Mouse (Mus musculus) midbrain, embryonic 16.5 days (tissue): ENCODE data around the gene Gigyf2. TPM values are rescaled to one million over a fixed set of nuclear protein-coding genes. Genes with fewer than 3 reads are reported as not detected.

Experiments used
- ATAC-seq: fragments of 200-750 bp; cut with Nextera tagmentation; 2 replicates; pipeline ENCODE4 v1.8.0; 2017; ENCODE audit warnings: moderate TSS enrichment
- H3K27ac ChIP-seq: fragments of 300-500 bp; sonication (generic); 2 replicates; pipeline ENCODE4 v1.5.1; 2014; ENCODE audit warnings: mild to moderate bottlenecking, low read length, mixed read lengths
- H3K27me3 ChIP-seq: fragments of 300-500 bp; sonication (generic); 2 replicates; pipeline ENCODE4 v1.6.1; 2014; ENCODE audit warnings: low read depth, low read length, mixed read lengths; ENCODE audit not compliant: control insufficient read depth, insufficient read depth
- H3K36me3 ChIP-seq: fragments of 300-500 bp; sonication (generic); 2 replicates; pipeline ENCODE4 v1.6.1; 2014; ENCODE audit warnings: mild to moderate bottlenecking, low read length, moderate library complexity, mixed read lengths; ENCODE audit not compliant: control insufficient read depth, insufficient read depth
- H3K4me1 ChIP-seq: fragments of 300-500 bp; sonication (generic); 2 replicates; pipeline ENCODE4 v1.6.1; 2014; ENCODE audit warnings: mild to moderate bottlenecking, low read length, mixed read lengths; ENCODE audit not compliant: control insufficient read depth, insufficient read depth
- H3K4me2 ChIP-seq: fragments of 300-500 bp; sonication (generic); 2 replicates; pipeline ENCODE4 v1.6.1; 2014; ENCODE audit warnings: mild to moderate bottlenecking, low read length, mixed read lengths
- H3K4me3 ChIP-seq: fragments of 300-500 bp; sonication (generic); 2 replicates; pipeline ENCODE4 v1.5.1; 2014; ENCODE audit warnings: low read depth, mild to moderate bottlenecking, low read length, moderate library complexity, mixed read lengths
- H3K9ac ChIP-seq: fragments of 300-500 bp; sonication (generic); 2 replicates; pipeline ENCODE4 v1.6.1; 2014; ENCODE audit warnings: low read depth, low read length, mixed read lengths
- H3K9me3 ChIP-seq: fragments of 300-500 bp; sonication (generic); replicated peaks from 2 replicates; pipeline ENCODE4 v1.6.1; 2014; ENCODE audit warnings: mild to moderate bottlenecking, low read length, mixed read lengths; ENCODE audit not compliant: control insufficient read depth, poor library complexity, severe bottlenecking
- WGBS: fragments of 180-500 bp; shearing (Covaris S2); extraction: QIAGEN DNeasy Blood & Tissue Kit; methylation state at CpG from one replicate; pipeline ENCODE4 v1.1.7; 2014; 5-methylcytosine and 5-hydroxymethylcytosine counted together
- polyA plus RNA-seq: library from polyadenylated mRNA; unstranded; fragments of >200 nt; fragmentation: Nextera tagmentation; extraction: Ambion mirVana; gene quantifications from 2 replicates; pipeline ENCODE4 v1.2.1, GENCODE M21; 2015

Gene Gigyf2
- polyA plus RNA-seq, 1 experiment from 2014 or later = 66.4 TPM

GRCm38 (mm10) chr1:87294063-87294710 is 32.6 kb upstream of the Gigyf2 start:
- Histone ChIP-seq H3K36me3 (no peaks in the 10 kb centered on the region), H3K4me3 (no peak overlapping the region), H3K9me3 (no peaks in the 10 kb centered on the region), H3K9ac (no peak overlapping the region), H3K4me2 (no peak overlapping the region), H3K4me1 (no peaks in the 10 kb centered on the region), H3K27me3 (no peaks in the 10 kb centered on the region; the same call in 1 of the 2 replicates), H3K27ac (no peak overlapping the region)
- WGBS = 87% methylated on average over 4 of the region's 4 CpGs
- ATAC-seq = no peak

GRCm38 (mm10) chr1:87294951-87295350 is 31.8 kb upstream of the Gigyf2 start:
- ATAC-seq = no peak
- 75% methylated on average over 4 of the region's 4 CpGs for WGBS
- H3K4me2 ChIP-seq = no peak overlapping the region

GRCm38 (mm10) chr1:87297346-87297925 is 29.4 kb upstream of the Gigyf2 start:
- no peaks in the 10 kb centered on the region for H3K4me1 ChIP-seq
- no peak overlapping the region for H3K27ac ChIP-seq
- H3K9ac ChIP-seq = no peak overlapping the region
- no peaks in the 10 kb centered on the region for H3K36me3 ChIP-seq
- H3K27me3 ChIP-seq = no peaks in the 10 kb centered on the region; the same call in 1 of the 2 replicates
- H3K4me3 ChIP-seq = no peak overlapping the region
- ATAC-seq = no peak
- H3K9me3 ChIP-seq = no peaks in the 10 kb centered on the region
- WGBS = 91% methylated on average over 10 of the region's 10 CpGs
- no peak overlapping the region for H3K4me2 ChIP-seq

More at GRCm38 (mm10) chr1:87294951-87295350, 31.8 kb upstream of the Gigyf2 start:
- Histone ChIP-seq H3K9me3 (no peaks in the 10 kb centered on the region), H3K4me1 (no peaks in the 10 kb centered on the region), H3K27me3 (no peaks in the 10 kb centered on the region; the same call in 1 of the 2 replicates), H3K27ac (no peak overlapping the region), H3K4me3 (no peak overlapping the region), H3K9ac (no peak overlapping the region), H3K36me3 (no peaks in the 10 kb centered on the region)

- H3K9me3 ChIP-seq = no peaks in the 10 kb centered on the region
- no peaks in the 10 kb centered on the region for H3K4me1 ChIP-seq
- no peak overlapping the region for H3K27ac ChIP-seq
- 84% methylated on average over 14 of the region's 14 CpGs for WGBS
- no peak overlapping the region for H3K4me3 ChIP-seq
- no peak for ATAC-seq
- no peaks in the 10 kb centered on the region for H3K36me3 ChIP-seq
- no peak overlapping the region for H3K9ac ChIP-seq
- H3K27me3 ChIP-seq = no peaks in the 10 kb centered on the region
- H3K4me2 ChIP-seq = no peak overlapping the region
Observed at GRCm38 (mm10) chr1:87300360-87301286, 26.2 kb upstream of the Gigyf2 start.

- no peak for ATAC-seq
- 89% methylated on average over 2 of the region's 2 CpGs for WGBS
Observed at GRCm38 (mm10) chr1:87301971-87302370, 24.8 kb upstream of the Gigyf2 start.

GRCm38 (mm10) chr1:87308952-87309351 is 17.8 kb upstream of the Gigyf2 start:
- H3K27ac ChIP-seq = no peak overlapping the region
- no peaks in the 10 kb centered on the region for H3K36me3 ChIP-seq
- no peaks in the 10 kb centered on the region for H3K4me1 ChIP-seq
- no peak overlapping the region for H3K4me3 ChIP-seq
- H3K27me3 ChIP-seq = no peaks in the 10 kb centered on the region
- WGBS = 87% methylated on average over 3 of the region's 3 CpGs
- ATAC-seq = no peak
- no peaks in the 10 kb centered on the region for H3K9me3 ChIP-seq
- H3K4me2 ChIP-seq = no peak overlapping the region
- no peak overlapping the region for H3K9ac ChIP-seq

More at GRCm38 (mm10) chr1:87301971-87302370, 24.8 kb upstream of the Gigyf2 start:
- Histone ChIP-seq H3K27me3 (no peaks in the 10 kb centered on the region), H3K9ac (no peak overlapping the region), H3K27ac (no peak overlapping the region), H3K4me1 (no peaks in the 10 kb centered on the region), H3K4me3 (no peak overlapping the region), H3K9me3 (no peaks in the 10 kb centered on the region), H3K36me3 (no peaks in the 10 kb centered on the region), H3K4me2 (no peak overlapping the region)

- H3K4me1 ChIP-seq = no peaks in the 10 kb centered on the region
- no peak overlapping the region for H3K9ac ChIP-seq
- H3K4me3 ChIP-seq = no peak overlapping the region
- no peaks in the 10 kb centered on the region for H3K27me3 ChIP-seq
- WGBS = 77% methylated on average over 16 of the region's 16 CpGs
- H3K36me3 ChIP-seq = no peaks in the 10 kb centered on the region
- H3K4me2 ChIP-seq = no peak overlapping the region
- no peak for ATAC-seq
- no peak overlapping the region for H3K27ac ChIP-seq
- no peaks in the 10 kb centered on the region for H3K9me3 ChIP-seq
Observed at GRCm38 (mm10) chr1:87309621-87310020, 17.2 kb upstream of the Gigyf2 start.

GRCm38 (mm10) chr1:87312681-87313080 is 14.1 kb upstream of the Gigyf2 start:
- Histone ChIP-seq H3K27ac (no peak overlapping the region), H3K4me1 (no peaks in the 10 kb centered on the region), H3K4me2 (no peak overlapping the region), H3K4me3 (no peak overlapping the region), H3K9me3 (no peaks in the 10 kb centered on the region), H3K27me3 (no peaks in the 10 kb centered on the region), H3K9ac (no peak overlapping the region), H3K36me3 (no peaks in the 10 kb centered on the region)
- no peak for ATAC-seq
- 93% methylated on average over 2 of the region's 2 CpGs for WGBS

GRCm38 (mm10) chr1:87313116-87313515 is 13.7 kb upstream of the Gigyf2 start:
- ATAC-seq = no peak
- no peak overlapping the region for H3K27ac ChIP-seq
- no peaks in the 10 kb centered on the region for H3K4me1 ChIP-seq
- H3K4me2 ChIP-seq = no peak overlapping the region
- 96% methylated on average over 2 of the region's 2 CpGs for WGBS
- no peak overlapping the region for H3K9ac ChIP-seq
- H3K9me3 ChIP-seq = no peaks in the 10 kb centered on the region
- no peaks in the 10 kb centered on the region for H3K36me3 ChIP-seq
- H3K4me3 ChIP-seq = no peak overlapping the region
- no peaks in the 10 kb centered on the region for H3K27me3 ChIP-seq
